Mouse (Mus musculus): ENCODE results near the gene Hcfc2. TPM values are rescaled to one million over a fixed set of nuclear protein-coding genes. Genes with fewer than 3 reads are reported as not detected.

Hcfc2 gene
- polyA plus RNA-seq, 1 experiment: 5.0 TPM

GRCm38 (mm10) chr10:82762756-82763681 is 67.1 kb downstream of the Hcfc2 start:
- Histone ChIP-seq H3K4me3 (ENCODE audit: extremely low read depth, insufficient read depth, insufficient read length) (peak overlapping the region; percentile 76), H3K27me3 (ENCODE audit: control insufficient read depth, insufficient read depth, low read length) (no peaks in the 10 kb centered on the region), H3K27ac (ENCODE audit: insufficient read depth, low read length) (peak overlapping the region; percentile 96), H3K36me3 (ENCODE audit: control insufficient read depth, insufficient read depth, low read length) (peaks cover 8% of the 10 kb centered on the region; the same call in 1 of the 2 replicates), H3K4me1 (ENCODE audit: control insufficient read depth, insufficient read depth, insufficient read length) (peaks cover 6% of the 10 kb centered on the region)
- WGBS: under 1% methylated on average over 43 of the region's 48 CpGs
- peak; percentile 17 to 20 for DNase-seq (ENCODE audit: low read depth in 1 of 2, low spot score in 2 of 2)
- TF ChIP-seq POLR2A (IDR thresholded peaks at IDR 0.05; ENCODE audit: low read depth, low read length) (no peak), CTCF (IDR thresholded peaks at IDR 0.05; ENCODE audit: extremely low read depth, insufficient read depth, insufficient read length, insufficient replicate concordance) (no peak)

GRCm38 (mm10) chr10:82763840-82764631 is 68.1 kb downstream of the Hcfc2 start, which contains the start of gene Nfyb:
Gene Nfyb, minus strand, starts transcription at chr10:82764144.
- WGBS: under 1% methylated on average over 68 of the region's 68 CpGs
- Histone ChIP-seq H3K4me3 (ENCODE audit: extremely low read depth, insufficient read depth, insufficient read length) (peak within 1 kb of the TSS; percentile 76), H3K36me3 (ENCODE audit: control insufficient read depth, insufficient read depth, low read length) (peaks cover 3% of the 10 kb centered on the region; the same call in 1 of the 2 replicates), H3K27ac (ENCODE audit: insufficient read depth, low read length) (peak within 1 kb of the TSS; percentile 96), H3K27me3 (ENCODE audit: control insufficient read depth, insufficient read depth, low read length) (no peaks in the 10 kb centered on the region), H3K4me1 (ENCODE audit: control insufficient read depth, insufficient read depth, insufficient read length) (peaks cover 6% of the 10 kb centered on the region)
- peak; percentile 90 for DNase-seq (ENCODE audit: low read depth in 1 of 2, low spot score in 2 of 2)
- TF ChIP-seq POLR2A (IDR thresholded peaks at IDR 0.05; ENCODE audit: low read depth, low read length): peak; percentile 79
- no peak for TF ChIP-seq CTCF (IDR thresholded peaks at IDR 0.05; ENCODE audit: extremely low read depth, insufficient read depth, insufficient read length, insufficient replicate concordance)

- Histone ChIP-seq H3K27ac (ENCODE audit: insufficient read depth, low read length) (no peak overlapping the region), H3K4me3 (ENCODE audit: extremely low read depth, insufficient read depth, insufficient read length) (no peak overlapping the region), H3K27me3 (ENCODE audit: control insufficient read depth, insufficient read depth, low read length) (no peaks in the 10 kb centered on the region), H3K36me3 (ENCODE audit: control insufficient read depth, insufficient read depth, low read length) (no peaks in the 10 kb centered on the region), H3K4me1 (ENCODE audit: control insufficient read depth, insufficient read depth, insufficient read length) (no peaks in the 10 kb centered on the region)
- no peak for TF ChIP-seq POLR2A (IDR thresholded peaks at IDR 0.05; ENCODE audit: low read depth, low read length)
- WGBS: 86% methylated on average over 9 of the region's 9 CpGs
- DNase-seq (ENCODE audit: low read depth in 1 of 2, low spot score in 2 of 2): no peak
Observed at GRCm38 (mm10) chr10:82768901-82769300, 72.9 kb downstream of the Hcfc2 start.

GRCm38 (mm10) chr10:82770713-82771112 is 74.8 kb downstream of the Hcfc2 start:
- WGBS: 79% methylated on average over 2 of the region's 2 CpGs
- Histone ChIP-seq H3K4me1 (ENCODE audit: control insufficient read depth, insufficient read depth, insufficient read length) (no peaks in the 10 kb centered on the region), H3K27ac (ENCODE audit: insufficient read depth, low read length) (no peak overlapping the region), H3K36me3 (ENCODE audit: control insufficient read depth, insufficient read depth, low read length) (no peaks in the 10 kb centered on the region), H3K27me3 (ENCODE audit: control insufficient read depth, insufficient read depth, low read length) (no peaks in the 10 kb centered on the region), H3K4me3 (ENCODE audit: extremely low read depth, insufficient read depth, insufficient read length) (no peak overlapping the region)
- TF ChIP-seq POLR2A (IDR thresholded peaks at IDR 0.05; ENCODE audit: low read depth, low read length): no peak
- no peak for TF ChIP-seq CTCF (IDR thresholded peaks at IDR 0.05; ENCODE audit: extremely low read depth, insufficient read depth, insufficient read length, insufficient replicate concordance)
- DNase-seq (ENCODE audit: low read depth in 1 of 2, low spot score in 2 of 2): no peak

- H3K4me1 ChIP-seq (ENCODE audit: control insufficient read depth, insufficient read depth, insufficient read length): no peaks in the 10 kb centered on the region
- no peaks in the 10 kb centered on the region for H3K27me3 ChIP-seq (ENCODE audit: control insufficient read depth, insufficient read depth, low read length)
- WGBS: 64% methylated on average over 9 of the region's 9 CpGs
Observed at GRCm38 (mm10) chr10:82771595-82772170, 75.7 kb downstream of the Hcfc2 start.

GRCm38 (mm10) chr10:82774841-82775240 is 78.9 kb downstream of the Hcfc2 start:
- DNase-seq (ENCODE audit: low read depth in 1 of 2, low spot score in 2 of 2): no peak
- peaks cover 2% of the 10 kb centered on the region for H3K4me1 ChIP-seq (ENCODE audit: control insufficient read depth, insufficient read depth, insufficient read length)
- no peaks in the 10 kb centered on the region for H3K36me3 ChIP-seq (ENCODE audit: control insufficient read depth, insufficient read depth, low read length)
- H3K27me3 ChIP-seq (ENCODE audit: control insufficient read depth, insufficient read depth, low read length): no peaks in the 10 kb centered on the region
- 94% methylated on average over 5 of the region's 5 CpGs for WGBS
- no peak overlapping the region for H3K27ac ChIP-seq (ENCODE audit: insufficient read depth, low read length)
- H3K4me3 ChIP-seq (ENCODE audit: extremely low read depth, insufficient read depth, insufficient read length): no peak overlapping the region
- no peak for TF ChIP-seq POLR2A (IDR thresholded peaks at IDR 0.05; ENCODE audit: low read depth, low read length)
- no peak for TF ChIP-seq CTCF (IDR thresholded peaks at IDR 0.05; ENCODE audit: extremely low read depth, insufficient read depth, insufficient read length, insufficient replicate concordance)

More at GRCm38 (mm10) chr10:82771595-82772170, 75.7 kb downstream of the Hcfc2 start:
- TF ChIP-seq POLR2A (IDR thresholded peaks at IDR 0.05; ENCODE audit: low read depth, low read length) (no peak), CTCF (IDR thresholded peaks at IDR 0.05; ENCODE audit: extremely low read depth, insufficient read depth, insufficient read length, insufficient replicate concordance) (no peak)
- no peak overlapping the region for H3K4me3 ChIP-seq (ENCODE audit: extremely low read depth, insufficient read depth, insufficient read length)
- DNase-seq (ENCODE audit: low read depth in 1 of 2, low spot score in 2 of 2): no peak
- no peak overlapping the region for H3K27ac ChIP-seq (ENCODE audit: insufficient read depth, low read length)
- no peaks in the 10 kb centered on the region for H3K36me3 ChIP-seq (ENCODE audit: control insufficient read depth, insufficient read depth, low read length)
